Mouse (Mus musculus): ENCODE measurements around the gene Siah2.

Siah2 gene

DNA sequence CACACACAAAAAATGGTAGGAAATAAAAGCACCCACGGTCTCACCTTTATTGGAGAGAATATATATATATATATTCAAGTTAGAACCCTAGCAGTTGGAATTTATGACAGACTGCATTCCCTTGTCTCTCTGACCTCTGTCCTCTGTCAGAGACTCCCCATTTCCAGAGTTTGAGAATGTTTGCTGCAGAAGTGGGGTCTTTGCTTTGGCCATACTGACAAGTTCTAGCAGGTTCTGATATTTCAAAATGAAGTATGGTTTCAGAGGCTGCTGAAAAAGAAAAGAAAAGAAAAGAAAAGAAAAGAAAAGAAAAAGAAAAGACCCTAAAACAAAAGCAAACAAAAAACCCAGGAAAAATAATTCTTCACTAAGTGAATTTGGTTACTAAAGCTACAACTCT, 2.8 kb upstream of the Siah2 start:
- no peak for DNase-seq (ENCODE audit: low read depth)

DNA sequence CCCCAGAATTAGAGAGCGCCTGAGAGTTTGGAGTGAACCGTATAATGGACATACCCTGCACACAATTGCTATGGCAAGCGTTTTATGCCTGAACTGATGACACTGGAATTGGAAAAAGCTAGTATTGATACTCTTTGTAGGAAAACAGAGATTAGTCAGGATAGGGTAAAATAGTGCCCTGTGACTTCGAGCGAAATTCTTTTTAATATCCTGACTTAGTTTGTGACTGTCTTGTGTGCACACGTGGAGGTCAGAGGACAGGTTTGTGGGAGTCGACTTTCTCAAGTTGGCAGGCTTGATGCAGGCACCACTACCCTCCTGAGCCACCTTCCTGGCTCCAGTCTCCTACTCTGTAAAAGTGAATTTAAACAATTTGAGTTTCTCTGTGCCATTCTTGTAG, 1.1 kb upstream of the Siah2 start:
- no peak for DNase-seq (ENCODE audit: low read depth)

DNA sequence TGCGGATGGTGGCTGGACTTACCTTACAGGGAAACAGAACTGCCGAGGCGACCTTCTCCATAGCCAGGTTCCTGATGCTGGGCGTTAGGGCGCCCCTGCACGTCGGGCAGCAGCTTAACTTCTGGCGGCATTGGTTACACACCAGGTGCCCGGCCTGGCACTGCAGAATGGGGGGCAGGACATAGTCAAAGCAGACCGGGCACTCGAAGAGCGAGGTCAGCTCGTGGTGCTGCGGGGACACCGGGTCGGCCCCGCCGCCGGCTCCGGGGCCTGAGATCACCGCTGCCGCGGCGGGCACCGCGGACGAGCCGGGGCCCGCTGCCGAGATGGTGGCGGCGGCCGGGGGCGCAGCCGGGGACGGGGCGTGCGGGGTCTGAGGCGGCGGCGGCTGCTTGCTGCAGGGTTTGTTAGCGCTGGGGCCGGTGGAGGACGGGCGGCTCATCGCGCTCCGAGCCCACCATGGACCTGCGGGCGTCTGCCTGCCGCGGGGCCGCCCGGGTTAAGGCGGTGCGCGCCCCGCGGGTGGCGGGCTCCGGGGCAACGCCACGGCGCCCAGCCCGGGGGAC, 743 bp downstream of the Siah2 start:
- DNase-seq (ENCODE audit: low read depth): peak; percentile 61

DNA sequence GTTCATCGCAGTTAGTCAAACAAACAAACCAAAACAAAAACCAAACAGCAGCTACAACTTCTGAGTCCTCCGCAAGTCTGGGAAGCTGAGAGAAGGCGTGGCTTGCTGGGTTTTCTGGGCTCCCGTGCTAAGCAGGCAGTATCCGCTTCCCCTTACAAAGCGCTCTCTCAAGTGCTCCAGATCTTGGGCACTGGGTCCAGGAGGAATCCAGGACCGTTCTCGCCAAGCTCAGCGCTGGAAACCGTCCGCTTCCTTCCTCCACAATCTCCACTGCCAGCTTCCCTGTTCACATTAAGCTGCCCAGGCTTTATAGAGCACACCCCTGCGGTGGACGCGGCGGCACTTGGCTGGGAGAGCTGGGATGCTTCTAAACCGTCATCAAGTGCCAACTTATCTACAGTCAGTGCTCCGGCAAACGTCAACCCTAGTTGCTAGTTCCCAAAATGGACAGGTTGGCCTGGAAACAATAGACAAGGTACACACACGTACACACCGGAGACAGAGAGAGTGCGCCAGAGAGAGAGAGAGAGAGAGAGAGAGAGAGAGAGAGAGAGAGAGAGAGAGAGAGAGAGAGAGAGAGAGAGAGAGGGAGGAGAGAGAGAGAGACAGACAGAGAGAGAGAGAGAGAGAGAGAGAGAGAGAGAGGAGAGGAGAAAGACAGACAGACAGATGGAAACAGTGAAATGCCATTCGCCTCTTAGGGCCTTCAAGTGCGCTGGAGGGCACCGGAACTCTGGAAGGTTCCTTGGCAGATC, 1.4 kb downstream of the Siah2 start:
- DNase-seq (ENCODE audit: low read depth): peak; percentile 77

DNA sequence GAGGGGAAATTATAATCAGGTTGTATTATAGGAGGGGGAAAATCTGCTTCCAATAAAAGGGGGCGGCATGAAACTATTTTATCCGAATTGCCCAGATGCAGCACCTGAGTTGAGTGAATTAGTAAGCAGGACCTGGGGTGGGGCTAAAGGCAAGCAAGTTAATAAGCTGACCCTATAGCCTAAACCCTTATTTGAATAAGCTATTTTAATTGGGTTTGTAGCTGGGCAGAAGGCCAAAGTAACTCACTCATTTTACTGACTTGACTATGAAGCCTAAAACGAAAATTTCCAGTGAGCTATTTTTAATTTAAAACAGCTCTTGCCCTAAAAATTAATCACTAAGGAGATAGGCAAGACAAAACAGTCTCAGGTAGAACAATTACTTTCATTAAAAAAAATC, 2.5 kb downstream of the Siah2 start:
- no peak for DNase-seq (ENCODE audit: low read depth)

DNA sequence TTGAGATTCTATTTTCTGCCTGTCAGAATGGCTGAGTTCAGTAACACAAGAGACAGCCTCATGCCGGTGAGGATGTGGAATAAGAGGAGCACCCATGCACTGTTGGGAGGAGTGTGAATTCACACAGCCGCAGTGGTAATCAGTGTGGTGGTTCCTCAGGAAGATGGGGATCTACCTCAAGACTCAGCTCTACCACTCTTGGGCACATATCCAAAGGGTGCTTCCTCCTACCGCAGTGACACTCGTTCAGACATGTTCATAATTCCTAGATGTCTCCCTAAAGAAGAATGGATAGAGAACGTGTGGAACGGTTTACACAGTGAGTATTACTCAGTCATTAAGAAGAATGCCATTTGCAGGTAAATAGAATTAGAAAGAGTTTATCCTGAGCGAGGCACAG, 3.1 kb downstream of the Siah2 start:
- DNase-seq (ENCODE audit: low read depth): no peak

DNA sequence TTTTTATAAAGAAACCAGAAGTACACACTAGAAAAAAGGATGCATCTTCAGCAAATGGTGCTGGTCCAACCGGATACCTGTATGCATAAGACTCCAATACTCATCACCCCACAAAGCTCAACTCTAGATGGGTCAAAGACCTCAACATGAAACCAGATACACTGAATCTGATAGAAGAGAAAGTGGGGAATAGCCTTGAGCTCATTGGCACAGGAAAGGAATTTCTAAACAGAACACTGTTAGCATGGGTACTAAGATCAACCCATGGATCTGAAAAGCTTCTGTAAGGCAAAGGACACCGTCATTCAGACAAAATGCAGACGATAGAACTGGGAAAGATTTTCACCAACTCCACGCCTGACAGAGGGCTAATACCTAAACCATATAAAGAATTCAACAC, 3.6 kb downstream of the Siah2 start:
- DNase-seq (ENCODE audit: low read depth): no peak

DNA sequence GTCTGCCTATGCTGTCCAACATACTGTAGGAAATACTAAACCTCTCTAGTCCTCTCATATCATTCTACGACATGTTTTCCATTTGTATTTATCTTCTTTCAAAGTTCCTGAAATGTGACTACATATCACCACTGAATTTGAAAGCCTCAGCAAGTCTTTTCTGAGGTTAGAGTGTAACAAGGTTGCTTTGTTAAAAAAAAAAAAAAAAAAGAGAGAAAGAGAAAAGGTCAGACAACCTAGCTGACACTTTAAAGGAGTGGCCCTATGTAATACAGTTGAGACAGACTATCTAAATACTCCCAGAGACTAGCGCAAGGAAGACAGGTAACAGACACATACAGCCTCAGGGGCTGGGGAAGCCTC, 5.3 kb downstream of the Siah2 start:
- no peak for DNase-seq (ENCODE audit: low read depth)

DNA sequence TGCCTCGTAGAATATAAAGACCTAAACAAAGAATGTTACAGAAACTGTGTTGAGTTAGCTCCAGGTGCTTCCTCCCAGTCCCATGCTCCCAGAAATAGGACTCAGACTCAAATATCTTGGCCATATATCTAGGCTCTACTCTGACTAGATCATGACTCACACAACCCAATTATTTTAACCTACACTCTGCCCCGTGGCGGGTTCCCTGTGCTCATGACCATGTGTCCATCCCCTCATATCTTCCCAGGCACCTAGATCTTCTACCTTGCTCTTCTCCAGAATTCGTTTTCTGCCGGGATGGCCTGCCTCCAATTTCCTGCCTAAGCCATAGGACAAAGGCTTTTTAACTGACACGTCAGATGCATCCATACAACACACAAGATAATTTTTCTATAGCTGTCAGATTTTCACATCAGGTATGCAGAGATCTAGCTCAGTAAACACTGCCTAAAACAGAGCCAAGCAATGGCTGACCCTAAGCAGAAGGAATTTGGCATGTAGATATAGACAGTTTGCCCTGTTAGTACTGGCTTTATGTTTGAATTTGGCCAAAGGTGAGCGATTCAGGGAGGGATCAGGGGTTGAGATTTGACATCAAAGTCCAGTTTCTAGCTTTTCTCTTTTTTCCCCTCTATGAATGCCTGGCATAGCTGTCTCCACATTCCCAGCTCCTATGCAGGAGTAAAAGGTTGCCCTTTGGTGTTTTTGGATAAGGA, 5.8 kb downstream of the Siah2 start:
- peak; percentile 40 for DNase-seq (ENCODE audit: low read depth)

DNA sequence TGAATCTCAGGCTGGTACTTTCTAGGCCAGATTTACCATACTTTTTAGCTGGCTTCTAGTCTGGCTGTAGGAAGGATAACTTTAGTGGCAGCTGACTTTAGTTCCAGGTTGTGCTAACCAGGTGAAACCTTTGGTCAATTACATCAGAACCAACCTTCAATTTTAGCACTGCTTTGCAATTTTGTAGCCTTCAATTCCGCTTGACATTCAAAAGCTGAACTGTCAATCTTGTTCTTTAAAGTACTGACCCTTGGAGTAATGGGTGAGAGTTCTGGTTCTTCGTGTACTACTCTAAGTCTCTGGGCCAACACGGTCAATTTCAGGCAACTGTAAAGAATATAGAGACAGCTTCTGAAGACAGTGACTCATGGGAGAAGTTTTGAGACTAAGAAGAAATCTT, 6.8 kb downstream of the Siah2 start:
- DNase-seq (ENCODE audit: low read depth): no peak

DNA sequence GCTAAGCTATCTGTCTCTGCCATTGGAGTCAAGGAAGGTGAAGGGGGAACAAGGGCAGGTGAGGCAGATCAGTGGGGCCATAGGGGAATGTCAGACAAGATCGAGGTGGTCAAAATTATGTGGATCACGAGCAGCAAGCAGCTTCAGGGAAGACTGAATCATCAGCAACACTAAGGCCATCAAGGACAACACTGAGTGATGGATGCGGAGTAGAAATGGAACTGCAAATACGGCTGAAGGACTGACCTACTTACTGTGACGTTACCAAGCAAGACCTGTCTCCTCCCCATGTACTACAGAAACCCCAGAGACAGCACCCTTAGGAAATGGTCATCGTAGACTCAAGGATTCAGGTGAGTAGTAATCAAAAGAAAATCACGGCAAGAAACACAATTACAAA, 8.9 kb downstream of the Siah2 start:
- DNase-seq (ENCODE audit: low read depth): no peak

DNA sequence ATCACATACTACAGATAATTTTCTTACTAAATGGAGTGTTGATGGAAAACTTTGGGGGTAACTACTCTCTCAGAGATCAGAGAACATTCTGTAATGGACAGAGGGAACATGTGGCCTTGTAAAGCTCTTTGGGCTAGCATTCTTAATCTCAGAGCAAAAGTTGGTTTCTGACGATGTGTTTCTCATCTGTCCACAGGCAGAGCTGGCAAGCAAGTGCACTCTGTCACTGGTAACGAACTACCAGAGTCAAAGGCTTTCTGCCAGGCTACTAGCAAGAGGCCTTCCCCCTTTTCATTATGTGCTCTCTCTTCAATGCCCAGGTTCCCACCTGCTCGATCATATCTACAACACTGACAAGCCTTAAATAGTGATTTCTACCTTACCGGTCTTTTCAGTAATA, 9.9 kb downstream of the Siah2 start:
- no peak for DNase-seq (ENCODE audit: low read depth)

DNA sequence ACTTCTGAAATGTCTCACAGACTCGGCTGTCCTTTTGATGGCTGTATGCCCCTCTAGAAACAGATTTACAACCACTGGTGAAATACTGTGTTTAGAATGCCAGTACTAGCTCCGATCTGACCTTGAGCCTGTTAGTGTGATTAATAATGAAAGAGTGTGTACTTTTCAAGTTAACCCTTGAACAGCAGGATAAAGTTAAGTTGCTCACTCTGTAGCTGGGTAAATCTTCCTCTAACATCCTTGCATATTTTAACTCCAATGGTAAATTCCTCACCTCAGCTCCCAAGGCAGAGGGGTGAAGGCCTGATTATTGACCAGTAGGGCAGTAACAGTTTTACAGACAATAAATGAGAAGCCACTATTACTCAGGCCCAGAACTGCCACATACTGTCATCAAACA, 10.4 kb downstream of the Siah2 start:
- DNase-seq (ENCODE audit: low read depth): no peak

DNA sequence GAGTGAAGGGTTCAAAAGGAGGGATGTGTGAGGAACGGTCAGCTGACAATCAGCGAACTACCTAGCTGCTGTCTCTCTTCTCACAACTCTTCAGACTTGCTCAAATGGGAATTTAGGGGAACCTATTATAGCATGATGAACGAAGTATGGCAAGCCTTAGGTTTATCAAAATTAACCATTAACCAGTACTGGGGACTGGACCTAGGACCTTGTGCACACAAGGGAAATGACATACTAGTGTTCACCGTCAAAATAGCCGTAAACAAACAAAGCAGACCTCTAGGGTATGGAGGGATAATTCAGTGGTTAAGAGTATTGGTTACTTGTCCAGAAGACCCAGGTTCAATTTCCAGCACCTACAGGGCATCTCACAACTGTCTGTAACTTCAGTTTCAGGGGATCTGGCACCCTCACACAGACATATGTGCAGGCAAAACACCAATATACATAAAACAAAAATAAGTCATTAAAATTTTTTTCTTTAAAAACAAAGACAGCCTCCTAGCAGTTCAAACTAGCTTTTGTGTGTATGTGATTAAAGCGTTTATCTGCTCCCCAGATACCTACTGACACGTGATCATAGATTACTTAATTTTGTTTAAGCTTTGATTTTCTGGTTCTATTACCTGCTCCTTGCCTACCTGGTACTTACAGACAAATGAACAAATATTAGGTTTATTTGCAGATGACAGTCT, 11.1 kb downstream of the Siah2 start:
- no peak for DNase-seq (ENCODE audit: low read depth)

DNA sequence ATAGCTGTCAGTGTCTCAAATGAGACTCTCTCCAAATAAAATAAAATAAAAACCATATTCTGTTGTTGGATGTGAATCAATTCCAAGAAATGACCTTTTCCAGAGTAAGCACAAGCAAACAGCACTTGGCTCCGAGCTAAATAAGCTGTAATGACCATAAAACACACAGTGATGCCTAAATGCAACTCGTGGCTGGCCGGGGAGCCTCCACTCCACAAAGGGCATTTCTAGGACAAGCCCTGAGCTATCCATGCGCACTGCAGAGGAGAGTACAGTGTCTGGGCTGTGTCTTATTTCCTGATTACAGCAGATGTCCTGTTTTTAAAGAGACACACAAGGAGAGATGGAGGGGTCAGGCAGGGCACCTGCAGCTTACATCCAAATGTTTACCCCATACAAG, 12.2 kb downstream of the Siah2 start:
- DNase-seq (ENCODE audit: low read depth): peak; percentile 28

DNA sequence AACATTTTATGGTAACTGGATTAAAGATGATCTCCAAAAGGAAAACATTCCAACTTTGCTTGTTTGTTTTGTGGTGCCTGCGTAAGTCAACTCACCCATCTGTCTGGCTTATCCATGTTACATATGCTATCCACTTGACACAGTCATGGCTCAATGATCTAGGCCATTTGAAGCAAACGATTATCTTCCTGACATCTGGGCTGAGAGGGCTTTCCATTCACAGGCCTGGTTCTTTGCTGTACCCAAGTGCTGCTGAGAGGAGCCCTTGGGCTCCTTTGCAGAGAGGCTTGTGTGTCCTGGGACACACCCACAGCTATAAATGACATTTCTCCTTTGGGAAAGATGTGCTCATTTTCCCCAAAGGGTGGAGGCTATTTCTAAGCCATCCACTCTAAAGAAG, 13.3 kb downstream of the Siah2 start:
- DNase-seq (ENCODE audit: low read depth): no peak

DNA sequence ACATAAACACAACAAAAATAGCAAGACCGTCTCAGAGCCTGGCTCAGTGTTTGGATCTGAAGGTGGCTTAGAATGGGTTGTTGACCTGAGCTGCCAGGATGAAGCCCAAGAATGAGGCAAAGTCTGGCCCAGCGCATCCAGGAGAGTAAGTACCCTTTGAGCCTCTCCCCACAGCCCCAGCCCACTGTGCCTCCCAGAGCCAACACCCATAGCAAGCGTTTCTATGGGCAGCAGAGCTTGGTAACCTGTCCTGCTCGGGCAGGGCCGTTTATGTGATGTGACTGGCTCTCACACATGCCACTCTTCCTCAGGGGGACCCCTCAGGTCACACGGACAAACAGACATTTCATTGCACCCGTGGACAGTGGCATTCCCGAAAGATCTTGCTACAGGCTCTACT, 13.8 kb downstream of the Siah2 start:
- no peak for DNase-seq (ENCODE audit: low read depth)

DNA sequence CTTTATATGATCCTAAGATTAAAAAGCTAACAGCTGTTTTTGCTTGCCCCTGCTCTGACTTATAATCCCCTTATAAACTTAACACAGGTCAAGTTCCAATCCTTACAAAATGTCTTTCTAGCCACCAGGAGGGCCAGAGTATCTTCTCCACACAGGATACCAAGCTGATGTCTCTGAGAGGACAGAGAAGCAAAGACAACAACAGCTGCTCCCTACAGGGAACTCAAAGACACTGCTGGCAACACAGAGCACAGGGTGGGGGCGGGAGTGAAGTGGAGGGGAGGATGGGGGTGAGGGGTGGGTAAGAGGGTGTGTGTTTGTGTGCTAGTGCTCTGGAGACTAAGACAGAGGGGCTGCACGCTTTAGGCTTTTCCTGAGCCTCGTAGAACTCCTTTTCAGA, 14.6 kb downstream of the Siah2 start:
- no peak for DNase-seq (ENCODE audit: low read depth)

DNA sequence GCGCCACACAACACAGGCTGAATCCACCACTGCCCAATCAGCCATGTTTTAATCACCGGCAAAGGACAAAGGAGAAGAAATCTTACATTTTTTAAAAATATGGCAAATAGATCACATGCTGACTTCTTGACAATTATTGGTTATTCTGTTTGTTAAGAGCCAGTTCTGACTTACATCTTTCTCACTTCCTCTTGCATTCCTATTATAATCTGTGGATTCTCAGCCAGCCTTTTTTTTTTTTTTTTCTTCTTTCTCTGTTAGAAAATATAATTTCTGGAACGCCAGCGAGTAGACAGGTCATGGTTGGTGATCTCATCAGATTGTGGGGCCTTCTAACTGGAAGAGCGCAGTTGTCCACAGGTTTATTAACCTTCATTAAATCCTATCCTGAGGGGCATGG, 18.9 kb downstream of the Siah2 start:
- no peak for DNase-seq (ENCODE audit: low read depth)

DNA sequence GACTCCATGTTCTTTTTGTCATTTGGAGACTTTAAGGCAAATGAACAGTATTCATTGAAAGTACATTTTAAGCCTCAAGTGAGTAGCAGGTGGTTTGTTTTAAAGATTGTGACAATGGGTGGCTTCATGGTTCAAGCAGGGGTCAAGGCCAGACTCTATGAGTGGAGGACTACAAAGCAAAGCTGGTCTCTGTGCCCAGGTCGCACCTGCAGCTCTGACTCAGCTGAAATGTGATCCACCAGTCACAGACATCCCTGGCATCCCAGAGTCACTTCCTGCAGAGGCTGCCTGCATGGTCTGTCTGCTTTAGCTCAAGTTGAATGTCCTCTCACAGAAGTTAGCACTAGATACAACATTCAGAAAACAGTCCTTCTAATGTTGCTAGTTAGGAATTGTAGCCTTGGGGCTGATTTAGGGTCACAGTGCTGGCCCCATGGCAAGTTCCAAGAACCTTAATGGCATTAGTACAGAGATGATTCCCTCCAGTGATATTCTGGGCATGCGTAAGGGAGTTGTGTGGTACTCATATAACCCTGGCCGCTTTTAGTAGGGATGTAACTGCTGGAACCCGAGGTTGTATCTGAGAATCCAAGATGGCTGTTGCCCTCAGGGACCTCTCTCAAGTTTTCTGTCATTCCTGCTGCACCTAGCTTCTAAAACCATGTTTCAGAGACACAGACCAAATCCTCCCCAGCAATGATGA, 19.6 kb downstream of the Siah2 start:
- DNase-seq (ENCODE audit: low read depth): no peak

DNA sequence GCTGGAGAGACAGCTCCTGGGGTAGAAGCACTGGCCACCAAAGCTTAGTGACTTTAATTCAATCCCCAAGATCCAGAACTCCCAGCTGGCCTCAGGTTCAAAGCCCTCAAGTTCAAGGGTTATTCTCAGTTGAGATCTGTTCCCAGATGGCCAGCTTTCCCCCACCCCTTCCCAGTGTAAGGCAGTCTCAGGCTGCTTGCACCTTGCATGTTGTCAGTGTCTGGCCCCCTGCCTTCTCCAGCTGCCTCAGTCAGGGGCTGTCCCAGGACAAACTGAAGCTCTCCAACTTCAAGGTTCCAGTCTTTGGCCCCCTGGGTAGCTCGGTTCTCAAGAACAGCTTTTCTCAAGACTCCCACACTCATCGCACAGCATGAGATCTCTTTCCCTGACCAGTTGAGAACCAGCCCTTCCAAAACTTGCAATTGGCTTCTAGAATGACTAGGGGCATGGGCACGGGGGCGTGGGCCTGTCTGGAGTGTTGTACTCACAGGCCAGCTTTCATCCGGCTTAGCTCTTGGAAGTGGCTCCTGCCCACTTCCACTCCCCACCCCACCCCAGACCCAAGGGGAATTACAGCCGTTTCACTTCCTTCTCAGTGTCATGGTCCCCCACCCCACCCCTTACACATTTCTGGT, 20.5 kb downstream of the Siah2 start:
- no peak for DNase-seq (ENCODE audit: low read depth)

DNA sequence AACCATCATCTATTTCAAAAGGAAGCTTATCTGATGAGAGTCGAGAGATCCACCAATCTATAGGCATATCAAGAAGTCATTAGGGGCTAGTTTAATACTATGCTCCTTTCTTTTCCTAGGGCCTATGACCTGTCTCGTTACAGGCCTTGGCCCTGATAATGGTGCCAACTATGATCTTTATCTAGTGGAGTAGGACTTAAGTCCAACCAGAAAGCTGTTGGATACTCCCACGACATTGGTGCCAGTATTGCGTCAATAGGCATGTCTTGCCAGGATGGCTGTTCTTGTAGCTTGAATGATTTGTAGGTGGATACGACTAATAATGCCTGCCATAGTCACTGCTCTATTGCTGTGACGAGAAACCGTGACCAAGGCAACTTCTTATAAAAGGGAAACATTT, 28.2 kb downstream of the Siah2 start:
- no peak for DNase-seq (ENCODE audit: low read depth)
